Mouse (Mus musculus) embryonic facial prominence, embryonic 14.5 days (tissue): ENCODE data around the gene Fam166b. TPM values are rescaled to one million over a fixed set of nuclear protein-coding genes. Genes with fewer than 3 reads are reported as not detected.

Experiments used
- ATAC-seq: fragments of 200-750 bp; cut with Nextera tagmentation; 2 replicates; pipeline ENCODE4 v1.8.0; 2017; ENCODE audit warnings: low read depth, moderate number of reproducible peaks, moderate TSS enrichment
- DNase-seq: peaks from one replicate; pipeline ENCODE4 v3.0.0-alpha.2; 2015; ENCODE audit warnings: low spot score
- H3K27ac ChIP-seq: fragments of 300-500 bp; sonication (generic); replicated peaks from 2 replicates; pipeline ENCODE4 v1.5.1; 2014; ENCODE audit warnings: low read depth, mild to moderate bottlenecking, low read length, moderate library complexity
- H3K27me3 ChIP-seq: fragments of 300-500 bp; sonication (generic); replicated peaks from 2 replicates; pipeline ENCODE4 v1.6.1; 2014; ENCODE audit warnings: low read length; ENCODE audit not compliant: control insufficient read depth, insufficient read depth
- H3K36me3 ChIP-seq: fragments of 300-500 bp; sonication (generic); 2 replicates; pipeline ENCODE4 v1.6.1; 2014; ENCODE audit warnings: low read length, mixed read lengths; ENCODE audit not compliant: control insufficient read depth, insufficient read depth
- H3K4me1 ChIP-seq: fragments of 300-500 bp; sonication (generic); 2 replicates; pipeline ENCODE4 v1.6.1; 2014; ENCODE audit warnings: antibody characterized with exemption, low read length; ENCODE audit not compliant: control insufficient read depth, insufficient read depth
- H3K4me2 ChIP-seq: fragments of 300-500 bp; sonication (generic); 2 replicates; pipeline ENCODE4 v1.6.1; 2014; ENCODE audit warnings: low read depth, mild to moderate bottlenecking, low read length, moderate library complexity, mixed read lengths
- H3K4me3 ChIP-seq: fragments of 300-500 bp; sonication (generic); 2 replicates; pipeline ENCODE4 v1.5.1; 2014; ENCODE audit warnings: low read depth, mild to moderate bottlenecking, low read length
- H3K9ac ChIP-seq: fragments of 300-500 bp; sonication (generic); 2 replicates; pipeline ENCODE4 v1.6.1; 2014; ENCODE audit warnings: low read depth, mild to moderate bottlenecking, low read length, moderate library complexity, mixed read lengths
- H3K9me3 ChIP-seq: fragments of 300-500 bp; sonication (generic); 2 replicates; pipeline ENCODE4 v1.6.1; 2016; ENCODE audit warnings: low read length; ENCODE audit not compliant: control insufficient read depth
- WGBS: fragments of 180-500 bp; shearing (Covaris S2); extraction: QIAGEN DNeasy Blood & Tissue Kit; methylation state at CpG from one replicate; pipeline ENCODE4 v1.1.7; 2014; 5-methylcytosine and 5-hydroxymethylcytosine counted together
- polyA plus RNA-seq: library from polyadenylated mRNA; unstranded; fragments of >200 nt; fragmentation: Nextera tagmentation; extraction: Ambion mirVana; gene quantifications from 2 replicates; pipeline ENCODE4 v1.2.1, GENCODE M21; 2014

The Fam166b gene
- polyA plus RNA-seq, 1 experiment from 2014 or later = 0.33 TPM

DNA sequence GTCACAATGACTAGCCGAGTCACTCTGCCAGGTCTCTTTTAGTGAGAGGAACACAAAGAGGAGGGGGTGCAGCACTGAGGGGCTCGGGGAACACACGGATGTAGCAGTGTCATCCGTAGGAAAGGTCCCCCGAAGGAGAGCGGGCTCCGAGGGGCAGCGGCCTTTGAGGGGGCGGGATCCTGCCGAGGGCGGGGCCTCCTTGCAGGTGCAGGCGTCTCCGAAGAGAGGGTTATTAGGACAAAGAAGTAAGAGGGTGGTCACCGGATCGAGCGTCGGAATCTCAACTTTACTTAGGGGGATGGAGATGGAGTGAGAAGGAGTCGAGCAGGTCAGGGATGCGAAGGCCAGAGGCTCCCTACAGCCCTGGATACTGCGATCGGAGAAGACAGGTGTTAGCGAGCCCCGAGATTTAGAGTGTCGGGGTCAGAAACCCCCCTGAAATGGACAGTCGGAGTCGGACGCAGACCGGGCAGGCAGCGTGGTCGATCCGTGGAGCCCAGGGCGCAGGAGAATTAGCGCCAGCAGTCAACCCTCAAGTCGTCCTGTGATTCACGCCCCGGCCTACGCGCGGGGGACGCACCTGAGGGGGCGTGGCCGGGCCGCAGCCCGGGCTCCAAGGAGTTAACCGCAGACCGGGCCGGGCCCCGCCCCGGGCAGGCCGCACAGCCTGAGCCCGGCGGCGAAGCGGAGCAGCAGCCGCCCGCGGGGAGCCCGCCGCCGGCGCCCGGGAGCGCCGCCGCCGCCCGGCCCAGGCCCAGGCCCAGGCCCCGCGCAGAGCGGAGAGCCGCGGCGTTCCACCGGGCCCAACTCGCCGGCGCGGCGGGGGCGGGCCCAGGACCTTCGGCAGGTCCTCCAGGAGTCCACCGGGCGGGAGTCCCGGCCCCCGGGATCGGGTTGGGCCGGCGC is 13.8 kb upstream of the Fam166b start:
- peak overlapping the region; percentile 93 for H3K4me3 ChIP-seq
- ATAC-seq = peak; percentile 71
- no peaks in the 10 kb centered on the region for H3K27me3 ChIP-seq
- WGBS = 1% methylated on average over 44 of the region's 88 CpGs
- peak overlapping the region; percentile 91 for H3K27ac ChIP-seq
- no peaks in the 10 kb centered on the region for H3K9me3 ChIP-seq
- H3K4me1 ChIP-seq = peaks cover 9% of the 10 kb centered on the region
- DNase-seq = peak; percentile 89
- peaks cover 28% of the 10 kb centered on the region for H3K36me3 ChIP-seq
- peak overlapping the region; percentile 97 for H3K9ac ChIP-seq
- peak overlapping the region; percentile 93 for H3K4me2 ChIP-seq

DNA sequence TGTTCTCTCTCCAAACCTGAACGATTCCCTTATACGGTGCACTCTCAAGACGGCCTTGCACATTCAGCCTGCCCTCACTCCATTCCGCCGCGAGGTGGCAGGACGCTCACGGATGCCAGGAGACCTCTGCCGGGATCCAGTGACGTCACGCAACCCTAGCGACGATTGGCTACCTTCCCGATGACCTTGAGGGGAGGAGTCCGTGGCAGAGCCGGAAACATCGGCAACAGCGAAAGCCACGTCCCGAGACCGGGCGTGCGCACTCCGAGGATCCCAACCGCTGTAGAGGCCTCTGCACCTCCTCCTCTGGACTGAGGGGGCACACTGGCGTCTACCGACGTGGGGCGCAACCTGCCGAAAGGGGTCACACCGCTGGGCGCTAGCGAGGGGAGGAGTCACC is 13.1 kb upstream of the Fam166b start:
- peak overlapping the region; percentile 97 for H3K9ac ChIP-seq
- under 1% methylated on average over 29 of the region's 33 CpGs for WGBS
- peak; percentile 95 for ATAC-seq

DNA sequence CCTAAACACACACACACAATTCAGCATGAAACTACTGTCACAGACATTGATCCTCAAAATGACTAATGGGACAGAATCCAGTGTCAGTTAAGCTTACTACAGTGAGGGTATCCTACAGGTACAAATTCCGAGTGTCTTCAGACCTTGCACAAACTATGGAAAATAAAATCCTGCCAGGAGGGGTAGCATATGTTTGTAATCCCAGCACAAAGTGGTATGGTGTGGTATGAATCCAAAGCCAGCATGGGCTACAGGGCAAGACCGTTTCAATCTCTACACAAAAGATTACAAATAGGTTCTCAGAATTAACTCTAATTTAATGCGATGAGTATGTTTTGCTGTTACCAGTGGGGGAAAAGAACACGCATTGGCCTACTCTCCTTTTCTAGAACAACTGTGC is 12.7 kb upstream of the Fam166b start, which contains the start of gene Tesk1:
Gene Tesk1, plus strand, starts transcription at position 301 of the 400 bp plus-strand sequence.
- Histone ChIP-seq H3K27ac (peak within 1 kb of the TSS; percentile 91), H3K36me3 (peaks cover 17% of the 10 kb centered on the region), H3K27me3 (no peaks in the 10 kb centered on the region), H3K4me1 (peaks cover 9% of the 10 kb centered on the region), H3K9ac (peak within 1 kb of the TSS; percentile 97), H3K4me3 (peak within 1 kb of the TSS; percentile 93), H3K4me2 (peak within 1 kb of the TSS; percentile 93), H3K9me3 (no peaks in the 10 kb centered on the region)
- DNase-seq (no peak), ATAC-seq (no peak)
- WGBS = 20% methylated on average over 4 of the region's 4 CpGs

More for the DNA sequence above, 13.1 kb upstream of the Fam166b start:
- peak; percentile 99 for DNase-seq
- Histone ChIP-seq H3K36me3 (peaks cover 21% of the 10 kb centered on the region), H3K4me2 (peak overlapping the region; percentile 93), H3K27ac (peak overlapping the region; percentile 91), H3K27me3 (no peaks in the 10 kb centered on the region), H3K4me3 (peak overlapping the region; percentile 93), H3K9me3 (no peaks in the 10 kb centered on the region), H3K4me1 (peaks cover 9% of the 10 kb centered on the region)

DNA sequence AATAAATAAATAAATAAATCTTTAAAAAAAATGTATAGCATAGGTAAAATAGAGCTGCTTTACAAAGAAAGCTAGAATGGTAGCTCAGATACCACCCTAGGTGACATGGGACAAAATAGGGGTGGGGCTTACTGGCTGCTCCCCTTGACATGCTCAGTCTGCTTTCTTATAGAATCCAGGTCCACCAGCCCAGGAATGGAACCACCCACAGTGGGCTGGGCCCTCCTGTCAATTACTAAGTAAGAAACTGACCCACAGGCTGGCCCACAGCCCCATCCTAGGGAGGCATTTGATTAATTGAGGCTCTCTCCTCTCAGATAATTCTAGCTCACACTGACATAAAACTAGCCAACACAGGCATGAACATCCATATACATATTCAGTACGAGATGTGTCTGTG is 3.9 kb upstream of the Fam166b start:
- peaks cover 10% of the 10 kb centered on the region; the same call in 1 of the 2 replicates for H3K27me3 ChIP-seq
- no peak overlapping the region for H3K9ac ChIP-seq
- H3K27ac ChIP-seq = no peak overlapping the region
- no peak for ATAC-seq
- 0 out of 2 replicates have a peak, but pooled peaks cover 4% of the 10 kb centered on the region for H3K4me1 ChIP-seq
- DNase-seq = no peak
- no peak overlapping the region for H3K4me2 ChIP-seq
- no peak overlapping the region for H3K4me3 ChIP-seq
- 87% methylated on average over 1 of the region's 1 CpGs for WGBS
- H3K9me3 ChIP-seq = no peaks in the 10 kb centered on the region
- no peaks in the 10 kb centered on the region for H3K36me3 ChIP-seq

DNA sequence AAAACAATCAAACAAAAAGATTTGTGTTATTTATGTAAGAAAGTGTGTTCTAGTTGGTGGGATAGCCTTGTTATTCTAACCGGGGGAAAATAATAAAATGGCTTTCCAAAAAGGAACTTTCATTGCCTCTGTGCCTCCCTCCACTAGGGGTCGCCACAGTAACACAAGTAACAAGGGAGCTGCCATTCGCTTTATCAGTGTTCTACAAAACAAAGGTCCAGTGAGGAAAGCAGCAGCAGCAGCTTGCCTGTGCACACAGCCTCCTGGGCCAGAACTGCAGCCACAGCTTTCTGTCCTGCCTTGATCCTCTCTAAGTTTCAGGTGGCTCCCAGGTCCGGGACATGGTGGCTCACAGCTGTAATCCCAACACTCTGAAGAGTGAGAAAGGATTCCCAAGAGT is 2.8 kb upstream of the Fam166b start:
- WGBS = under 1% methylated on average over 4 of the region's 4 CpGs
- no peak overlapping the region for H3K4me3 ChIP-seq
- no peak overlapping the region for H3K9ac ChIP-seq
- H3K27me3 ChIP-seq = peaks cover 22% of the 10 kb centered on the region
- DNase-seq (peak; percentile 95), ATAC-seq (peak; percentile 47; the same call in 1 of the 2 replicates)
- 0 out of 2 replicates have a peak, but pooled peaks cover 4% of the 10 kb centered on the region for H3K4me1 ChIP-seq
- no peaks in the 10 kb centered on the region for H3K9me3 ChIP-seq
- peaks cover 4% of the 10 kb centered on the region; the same call in 1 of the 2 replicates for H3K36me3 ChIP-seq
- H3K4me2 ChIP-seq = no peak overlapping the region
- H3K27ac ChIP-seq = no peak overlapping the region

DNA sequence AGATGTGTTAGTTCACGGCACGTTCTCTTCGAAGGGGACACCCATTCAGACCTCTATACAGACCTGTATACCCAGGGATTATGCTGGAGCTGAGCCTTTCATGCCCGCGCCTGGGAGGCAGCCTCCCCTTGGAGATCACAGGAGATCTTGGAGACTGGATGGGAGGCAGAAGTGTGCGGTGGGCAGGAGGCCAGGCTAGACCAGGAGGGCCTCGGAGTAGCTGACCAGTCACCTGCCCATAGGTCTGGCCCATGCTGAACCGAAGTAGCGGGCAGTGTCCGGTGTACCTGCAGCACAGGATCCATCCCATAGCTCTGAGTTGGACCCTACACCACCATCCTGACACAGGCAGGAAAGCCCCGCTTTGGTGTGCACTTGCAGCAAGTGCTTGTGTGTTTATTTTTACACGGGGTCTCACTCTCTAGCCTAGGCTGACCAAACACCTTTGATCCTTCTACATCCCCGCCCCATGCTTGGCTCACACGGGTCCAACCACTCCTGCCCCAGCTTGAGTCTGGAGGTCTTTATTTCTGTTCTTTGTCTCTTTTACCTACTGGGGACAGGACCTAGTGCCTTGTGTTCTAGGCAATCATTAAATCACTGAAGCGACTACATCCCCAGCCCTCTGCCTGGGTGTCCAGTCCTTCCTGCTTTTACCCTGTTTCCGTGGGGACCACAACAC is 613 bp downstream of the Fam166b start:
- Histone ChIP-seq H3K9me3 (no peaks in the 10 kb centered on the region), H3K4me2 (no peak overlapping the region), H3K9ac (no peak overlapping the region), H3K27ac (no peak overlapping the region), H3K27me3 (peaks cover 50% of the 10 kb centered on the region), H3K36me3 (peaks cover 38% of the 10 kb centered on the region), H3K4me3 (no peak overlapping the region), H3K4me1 (peaks cover 4% of the 10 kb centered on the region; the same call in 1 of the 2 replicates)
- no peak for DNase-seq
- ATAC-seq = no peak
- 25% methylated on average over 12 of the region's 16 CpGs for WGBS

DNA sequence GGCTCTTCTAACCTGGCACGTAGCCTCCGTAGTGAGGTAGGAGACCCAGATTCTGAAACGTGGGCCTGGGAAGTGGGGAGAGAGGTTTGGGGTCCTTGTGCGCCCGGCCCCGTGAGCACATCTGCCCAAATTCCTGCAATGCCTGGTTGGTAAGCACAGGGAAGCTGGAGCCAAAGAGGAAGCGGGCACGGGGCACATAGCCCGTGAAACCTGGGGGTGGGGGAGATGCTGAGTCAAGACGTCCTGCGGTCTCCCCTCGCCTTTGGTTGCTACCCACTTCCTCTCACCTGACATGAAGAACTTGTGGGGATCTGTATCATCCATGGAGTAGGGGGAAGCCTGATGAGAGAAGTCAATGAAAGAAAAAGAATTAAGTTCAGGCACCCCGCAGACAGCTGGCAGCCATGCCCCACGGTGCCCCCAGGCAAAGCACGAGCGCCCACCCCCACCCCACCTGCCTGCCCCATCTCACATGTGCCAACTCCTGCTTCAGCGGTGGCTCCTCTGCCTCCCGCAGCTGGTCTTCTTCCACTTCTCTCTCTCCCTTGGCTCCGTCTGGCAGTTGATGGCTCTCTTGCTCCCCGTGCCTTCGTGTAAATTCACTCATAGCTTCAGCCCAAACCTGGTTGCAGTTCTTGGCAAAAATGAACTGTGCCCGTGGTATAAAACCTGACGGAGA is 1.3 kb downstream of the Fam166b start:
- Histone ChIP-seq H3K9ac (no peak overlapping the region), H3K36me3 (peaks cover 45% of the 10 kb centered on the region), H3K4me3 (no peak overlapping the region), H3K27ac (no peak overlapping the region), H3K27me3 (peaks cover 50% of the 10 kb centered on the region), H3K4me1 (peaks cover 4% of the 10 kb centered on the region; the same call in 1 of the 2 replicates), H3K4me2 (peak overlapping the region; percentile 6; the same call in 1 of the 2 replicates), H3K9me3 (no peaks in the 10 kb centered on the region)
- DNase-seq = no peak
- no peak for ATAC-seq
- WGBS = 17% methylated on average over 20 of the region's 23 CpGs

DNA sequence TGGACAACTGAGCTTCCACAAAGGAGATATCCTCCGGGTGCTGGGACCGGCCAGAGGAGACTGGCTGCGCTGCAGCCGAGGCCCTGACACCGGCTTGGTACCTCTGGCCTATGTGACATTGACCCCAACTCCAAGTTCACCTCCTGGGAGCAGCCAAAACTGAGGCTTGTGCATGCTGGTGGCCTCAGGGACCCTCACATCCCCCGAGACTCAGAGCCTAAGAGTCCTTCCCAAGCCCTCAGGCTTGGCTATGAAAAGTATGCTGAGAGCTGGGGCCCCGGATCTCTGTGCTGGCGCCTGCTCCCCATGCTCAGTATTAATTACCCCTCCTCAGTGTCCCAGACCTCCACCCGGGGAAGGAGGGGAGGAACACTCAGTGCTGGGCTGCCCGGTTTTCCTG is 2.4 kb downstream of the Fam166b start:
- 45% methylated on average over 9 of the region's 10 CpGs for WGBS
- no peaks in the 10 kb centered on the region for H3K9me3 ChIP-seq
- peaks cover 4% of the 10 kb centered on the region; the same call in 1 of the 2 replicates for H3K4me1 ChIP-seq
- no peak for DNase-seq
- H3K27me3 ChIP-seq = peaks cover 50% of the 10 kb centered on the region
- H3K4me2 ChIP-seq = no peak overlapping the region
- H3K27ac ChIP-seq = no peak overlapping the region
- H3K36me3 ChIP-seq = peaks cover 56% of the 10 kb centered on the region
- H3K9ac ChIP-seq = no peak overlapping the region
- no peak overlapping the region for H3K4me3 ChIP-seq
- ATAC-seq = no peak
